Mouse (Mus musculus) liver, embryonic 12.5 days (tissue): ENCODE results near the gene Rdh19. TPM values are rescaled to one million over a fixed set of nuclear protein-coding genes. Genes with fewer than 3 reads are reported as not detected.
A peak's percentile ranks its signal among the peaks of the same experiment; 100 is the strongest.
"Not testable (repeated sequence)": the region's sequence is repeated elsewhere in the genome, so short reads cannot be mapped to it uniquely, and the experiment has no call there.

Experiments used
- ATAC-seq: fragments of 200-750 bp; cut with Nextera tagmentation; 2 replicates; pipeline ENCODE4 v1.8.0; 2017; ENCODE audit warnings: moderate number of reproducible peaks, mild to moderate bottlenecking, moderate library complexity
- H3K27ac ChIP-seq: fragments of 300-500 bp; sonication (generic); 2 replicates; pipeline ENCODE4 v1.5.1; 2016; ENCODE audit warnings: mild to moderate bottlenecking
- H3K27me3 ChIP-seq: fragments of 300-500 bp; sonication (generic); replicated peaks from 2 replicates; pipeline ENCODE4 v1.6.1; 2016; ENCODE audit warnings: mild to moderate bottlenecking, moderate library complexity
- H3K36me3 ChIP-seq: fragments of 300-500 bp; sonication (generic); 2 replicates; pipeline ENCODE4 v1.6.1; 2016; ENCODE audit warnings: mild to moderate bottlenecking, moderate library complexity
- H3K4me1 ChIP-seq: fragments of 300-500 bp; sonication (generic); 2 replicates; pipeline ENCODE4 v1.6.1; 2016
- H3K4me2 ChIP-seq: fragments of 300-500 bp; sonication (generic); 2 replicates; pipeline ENCODE4 v1.6.1; 2016; ENCODE audit warnings: mild to moderate bottlenecking, moderate library complexity
- H3K4me3 ChIP-seq: fragments of 300-500 bp; sonication (generic); 2 replicates; pipeline ENCODE4 v1.5.1; 2016; ENCODE audit warnings: mild to moderate bottlenecking, moderate library complexity
- H3K9ac ChIP-seq: fragments of 300-500 bp; sonication (generic); 2 replicates; pipeline ENCODE4 v1.6.1; 2016; ENCODE audit warnings: mild to moderate bottlenecking, moderate library complexity
- H3K9me3 ChIP-seq: fragments of 300-500 bp; sonication (generic); replicated peaks from 2 replicates; pipeline ENCODE4 v1.6.1; 2016; ENCODE audit warnings: mild to moderate bottlenecking, moderate library complexity
- WGBS: fragments of 180-500 bp; shearing (Covaris S2); methylation state at CpG from one replicate; pipeline ENCODE4 v1.1.7; 2016; ENCODE audit not compliant: insufficient replicate concordance; 5-methylcytosine and 5-hydroxymethylcytosine counted together
- polyA plus RNA-seq: library from polyadenylated mRNA; unstranded; fragments of >200 nt; fragmentation: Nextera tagmentation; extraction: Ambion mirVana; gene quantifications from 2 replicates; pipeline ENCODE4 v1.2.1, GENCODE M21; 2016

Gene Rdh19
- polyA plus RNA-seq, 1 experiment from 2014 or later, result not detected

- ATAC-seq, result no peak
- Histone ChIP-seq H3K4me3 (no peak overlapping the region), H3K4me1 (no peaks in the 10 kb centered on the region), H3K27ac (no peak overlapping the region), H3K9ac (no peak overlapping the region), H3K9me3 (no peaks in the 10 kb centered on the region), H3K36me3 (no peaks in the 10 kb centered on the region), H3K27me3 (no peaks in the 10 kb centered on the region), H3K4me2 (no peak overlapping the region)
- 62% methylated on average over 1 of the region's 1 CpGs for WGBS
These were observed 36.8 kb downstream of the Rdh19 start for GRCm38 (mm10) chr10:127886551-127886950.

GRCm38 (mm10) chr10:127886971-127887370, 37.2 kb downstream of the Rdh19 start:
- Histone ChIP-seq H3K4me3 (no peak overlapping the region), H3K27ac (no peak overlapping the region), H3K36me3 (no peaks in the 10 kb centered on the region), H3K4me1 (no peaks in the 10 kb centered on the region), H3K9ac (no peak overlapping the region), H3K9me3 (no peaks in the 10 kb centered on the region), H3K4me2 (no peak overlapping the region), H3K27me3 (no peaks in the 10 kb centered on the region)
- WGBS, result 68% methylated on average over 4 of the region's 4 CpGs
- ATAC-seq, result no peak

GRCm38 (mm10) chr10:127888605-127889004, 38.9 kb downstream of the Rdh19 start, which contains the start of gene Rdh7:
Gene Rdh7, minus strand, starts transcription at chr10:127888817.
- Histone ChIP-seq H3K27ac (no peak within 1 kb of the TSS), H3K4me2 (no peak within 1 kb of the TSS), H3K27me3 (no peaks in the 10 kb centered on the region), H3K9me3 (no peaks in the 10 kb centered on the region), H3K9ac (no peak within 1 kb of the TSS), H3K4me3 (no peak within 1 kb of the TSS), H3K36me3 (no peaks in the 10 kb centered on the region), H3K4me1 (peaks cover 3% of the 10 kb centered on the region; the same call in 1 of the 2 replicates)
- ATAC-seq, result no peak

- 46% methylated on average over 1 of the region's 1 CpGs for WGBS
- Histone ChIP-seq H3K36me3 (no peaks in the 10 kb centered on the region), H3K27me3 (no peaks in the 10 kb centered on the region), H3K4me3 (no peak overlapping the region), H3K9me3 (no peaks in the 10 kb centered on the region), H3K4me1 (peaks cover 10% of the 10 kb centered on the region; the same call in 1 of the 2 replicates), H3K4me2 (no peak overlapping the region), H3K27ac (no peak overlapping the region), H3K9ac (no peak overlapping the region)
- ATAC-seq, result no peak
These were observed 41.8 kb downstream of the Rdh19 start for GRCm38 (mm10) chr10:127891481-127891880.

- H3K4me2 ChIP-seq, H3K9ac ChIP-seq, H3K36me3 ChIP-seq, H3K27me3 ChIP-seq, H3K4me3 ChIP-seq, H3K9me3 ChIP-seq, H3K27ac ChIP-seq: not testable (repeated sequence)
- ATAC-seq, result peak; percentile 67
- H3K4me1 ChIP-seq, result peaks cover 10% of the 10 kb centered on the region; the same call in 1 of the 2 replicates
- 30% methylated on average over 5 of the region's 5 CpGs for WGBS
These were observed 43.7 kb downstream of the Rdh19 start for GRCm38 (mm10) chr10:127893163-127894022.

- no peaks in the 10 kb centered on the region; the same call in 1 of the 2 replicates for H3K27me3 ChIP-seq
- ATAC-seq, result no peak
- peaks cover 10% of the 10 kb centered on the region; the same call in 1 of the 2 replicates for H3K4me1 ChIP-seq
- H3K4me3 ChIP-seq, result no peak overlapping the region
- H3K9ac ChIP-seq, result no peak overlapping the region
- 45% methylated on average over 5 of the region's 5 CpGs for WGBS
- H3K4me2 ChIP-seq, result no peak overlapping the region
- H3K27ac ChIP-seq, result no peak overlapping the region
- no peaks in the 10 kb centered on the region for H3K36me3 ChIP-seq
- H3K9me3 ChIP-seq, result no peaks in the 10 kb centered on the region
These were observed 47.0 kb downstream of the Rdh19 start for GRCm38 (mm10) chr10:127896705-127897104.

- H3K4me2 ChIP-seq, result no peak overlapping the region
- no peaks in the 10 kb centered on the region for H3K36me3 ChIP-seq
- WGBS, result 59% methylated on average over 3 of the region's 3 CpGs
- H3K4me1 ChIP-seq, result peaks cover 10% of the 10 kb centered on the region; the same call in 1 of the 2 replicates
- no peak overlapping the region for H3K4me3 ChIP-seq
- no peak for ATAC-seq
- H3K9ac ChIP-seq, result no peak overlapping the region
- H3K27me3 ChIP-seq, result no peaks in the 10 kb centered on the region; the same call in 1 of the 2 replicates
- no peaks in the 10 kb centered on the region for H3K9me3 ChIP-seq
- H3K27ac ChIP-seq, result no peak overlapping the region
These were observed 47.8 kb downstream of the Rdh19 start for GRCm38 (mm10) chr10:127897506-127897905.

GRCm38 (mm10) chr10:127898218-127898617, 48.5 kb downstream of the Rdh19 start, which contains the start of gene Sdr9c7:
Gene Sdr9c7, plus strand, starts transcription at chr10:127898518.
- WGBS, result 70% methylated on average over 2 of the region's 2 CpGs
- ATAC-seq, result no peak
- H3K27ac ChIP-seq, result no peak within 1 kb of the TSS

GRCm38 (mm10) chr10:127899783-127900182, 50.1 kb downstream of the Rdh19 start:
- 38% methylated on average over 5 of the region's 5 CpGs for WGBS
- Histone ChIP-seq H3K4me2 (no peak overlapping the region), H3K27me3 (no peaks in the 10 kb centered on the region; the same call in 1 of the 2 replicates), H3K9me3 (no peaks in the 10 kb centered on the region), H3K4me1 (no peaks in the 10 kb centered on the region), H3K9ac (no peak overlapping the region), H3K4me3 (no peak overlapping the region), H3K27ac (no peak overlapping the region), H3K36me3 (no peaks in the 10 kb centered on the region)
- no peak for ATAC-seq

More at GRCm38 (mm10) chr10:127898218-127898617, 48.5 kb downstream of the Rdh19 start, which contains the start of gene Sdr9c7:
- no peaks in the 10 kb centered on the region for H3K36me3 ChIP-seq
- no peak within 1 kb of the TSS for H3K4me3 ChIP-seq
- H3K4me2 ChIP-seq, result no peak within 1 kb of the TSS
- H3K9me3 ChIP-seq, result no peaks in the 10 kb centered on the region
- H3K9ac ChIP-seq, result no peak within 1 kb of the TSS
- no peaks in the 10 kb centered on the region; the same call in 1 of the 2 replicates for H3K27me3 ChIP-seq
- peaks cover 7% of the 10 kb centered on the region; the same call in 1 of the 2 replicates for H3K4me1 ChIP-seq

GRCm38 (mm10) chr10:127901751-127902150, 52.0 kb downstream of the Rdh19 start:
- Histone ChIP-seq H3K4me1 (no peaks in the 10 kb centered on the region), H3K9me3 (no peaks in the 10 kb centered on the region), H3K27ac (no peak overlapping the region), H3K9ac (no peak overlapping the region), H3K4me3 (no peak overlapping the region), H3K4me2 (no peak overlapping the region), H3K36me3 (no peaks in the 10 kb centered on the region), H3K27me3 (no peaks in the 10 kb centered on the region; the same call in 1 of the 2 replicates)
- 58% methylated on average over 4 of the region's 4 CpGs for WGBS
- ATAC-seq, result no peak

- H3K27me3 ChIP-seq, result no peaks in the 10 kb centered on the region; the same call in 1 of the 2 replicates
- no peaks in the 10 kb centered on the region for H3K4me1 ChIP-seq
- H3K36me3 ChIP-seq, result no peaks in the 10 kb centered on the region
- H3K4me2 ChIP-seq, result no peak overlapping the region
- no peak for ATAC-seq
- no peaks in the 10 kb centered on the region for H3K9me3 ChIP-seq
- 32% methylated on average over 1 of the region's 1 CpGs for WGBS
- H3K4me3 ChIP-seq, result no peak overlapping the region
- H3K27ac ChIP-seq, result no peak overlapping the region
- no peak overlapping the region for H3K9ac ChIP-seq
These were observed 53.4 kb downstream of the Rdh19 start for GRCm38 (mm10) chr10:127903116-127903515.

GRCm38 (mm10) chr10:127904718-127905446, 55.2 kb downstream of the Rdh19 start:
- no peak for ATAC-seq
- H3K27me3 ChIP-seq, result no peaks in the 10 kb centered on the region; the same call in 1 of the 2 replicates
- H3K4me1 ChIP-seq, result no peaks in the 10 kb centered on the region
- H3K9me3 ChIP-seq, result no peaks in the 10 kb centered on the region
- no peak overlapping the region for H3K9ac ChIP-seq
- no peak overlapping the region for H3K27ac ChIP-seq
- no peak overlapping the region for H3K4me2 ChIP-seq
- no peaks in the 10 kb centered on the region for H3K36me3 ChIP-seq
- no peak overlapping the region for H3K4me3 ChIP-seq
- WGBS, result 59% methylated on average over 7 of the region's 7 CpGs
